Mouse (Mus musculus): ENCODE data around the gene Ell. TPM values are rescaled to one million over a fixed set of nuclear protein-coding genes. Genes with fewer than 3 reads are reported as not detected.

The Ell gene
- polyA plus RNA-seq, 1 experiment from 2014 or later = 14.9 TPM

- DNase-seq (ENCODE audit: low spot score) (peak; percentile 87), ATAC-seq (replicated peaks; ENCODE audit: low FRiP score, low read depth) (no peak)
- TF ChIP-seq CTCF (IDR thresholded peaks at IDR 0.05; ENCODE audit: low read depth) = no peak
- Histone ChIP-seq H3K4me2 (ENCODE audit: low read length) (peak overlapping the region; percentile 44), H3K27ac (peak overlapping the region; percentile 85), H3K4me3 (replicated peaks; ENCODE audit: low read depth, low read length) (0 out of 2 replicates have a peak overlapping the region, but pooled peaks have one; percentile 0), H3K27me3 (ENCODE audit: insufficient read depth, low read length) (no peaks in the 10 kb centered on the region), H3K36me3 (ENCODE audit: insufficient read depth, low read length) (0 out of 2 replicates have a peak, but pooled peaks cover 3% of the 10 kb centered on the region), H3K9ac (ENCODE audit: low read depth, low read length) (0 out of 2 replicates have a peak overlapping the region, but pooled peaks have one; percentile 1), H3K9me3 (replicated peaks; ENCODE audit: low read length) (no peaks in the 10 kb centered on the region), H3K4me1 (replicated peaks; ENCODE audit: insufficient read depth, low read length) (peaks cover 21% of the 10 kb centered on the region)
- WGBS = 3% methylated on average over 26 of the region's 26 CpGs
Measured at GRCm38 (mm10) chr8:70601271-70601649, 62.0 kb downstream of the Ell start.

GRCm38 (mm10) chr8:70602139-70602811, 63.0 kb downstream of the Ell start:
- whole genome bisulfite sequencing = 97% methylated on average over 13 of the region's 13 CpGs

GRCm38 (mm10) chr8:70604558-70604957, 65.3 kb downstream of the Ell start:
- no peak overlapping the region for H3K9ac ChIP-seq (ENCODE audit: low read depth, low read length)
- no peaks in the 10 kb centered on the region for H3K27me3 ChIP-seq (ENCODE audit: insufficient read depth, low read length)
- H3K27ac ChIP-seq = no peak overlapping the region
- no peaks in the 10 kb centered on the region for H3K9me3 ChIP-seq (replicated peaks; ENCODE audit: low read length)
- no peak for TF ChIP-seq CTCF (IDR thresholded peaks at IDR 0.05; ENCODE audit: low read depth)
- no peak for ATAC-seq (replicated peaks; ENCODE audit: low FRiP score, low read depth)
- 0 out of 2 replicates have a peak, but pooled peaks cover 3% of the 10 kb centered on the region for H3K36me3 ChIP-seq (ENCODE audit: insufficient read depth, low read length)
- no peak overlapping the region for H3K4me2 ChIP-seq (ENCODE audit: low read length)
- no peak for DNase-seq (ENCODE audit: low spot score)
- WGBS = 69% methylated on average over 7 of the region's 7 CpGs
- H3K4me3 ChIP-seq (replicated peaks; ENCODE audit: low read depth, low read length) = no peak overlapping the region
- H3K4me1 ChIP-seq (replicated peaks; ENCODE audit: insufficient read depth, low read length) = peaks cover 17% of the 10 kb centered on the region

More at GRCm38 (mm10) chr8:70602139-70602811, 63.0 kb downstream of the Ell start:
- DNase-seq (ENCODE audit: low spot score) (no peak), ATAC-seq (replicated peaks; ENCODE audit: low FRiP score, low read depth) (no peak)
- TF ChIP-seq CTCF (IDR thresholded peaks at IDR 0.05; ENCODE audit: low read depth) = no peak
- Histone ChIP-seq H3K27ac (no peak overlapping the region), H3K4me1 (replicated peaks; ENCODE audit: insufficient read depth, low read length) (peaks cover 30% of the 10 kb centered on the region), H3K9ac (ENCODE audit: low read depth, low read length) (no peak overlapping the region), H3K9me3 (replicated peaks; ENCODE audit: low read length) (no peaks in the 10 kb centered on the region), H3K4me2 (ENCODE audit: low read length) (no peak overlapping the region), H3K4me3 (replicated peaks; ENCODE audit: low read depth, low read length) (no peak overlapping the region), H3K36me3 (ENCODE audit: insufficient read depth, low read length) (0 out of 2 replicates have a peak, but pooled peaks cover 3% of the 10 kb centered on the region), H3K27me3 (ENCODE audit: insufficient read depth, low read length) (no peaks in the 10 kb centered on the region)

GRCm38 (mm10) chr8:70605871-70606779, 66.9 kb downstream of the Ell start:
- WGBS = 79% methylated on average over 9 of the region's 9 CpGs
- Histone ChIP-seq H3K9ac (ENCODE audit: low read depth, low read length) (peak overlapping the region; percentile 92; the same call in 1 of the 2 replicates), H3K4me1 (replicated peaks; ENCODE audit: insufficient read depth, low read length) (peaks cover 14% of the 10 kb centered on the region), H3K27me3 (ENCODE audit: insufficient read depth, low read length) (no peaks in the 10 kb centered on the region), H3K4me3 (replicated peaks; ENCODE audit: low read depth, low read length) (no peak overlapping the region), H3K4me2 (ENCODE audit: low read length) (peak overlapping the region; percentile 93; the same call in 1 of the 2 replicates), H3K36me3 (ENCODE audit: insufficient read depth, low read length) (0 out of 2 replicates have a peak, but pooled peaks cover 3% of the 10 kb centered on the region), H3K27ac (peak overlapping the region; percentile 58; the same call in 1 of the 2 replicates), H3K9me3 (replicated peaks; ENCODE audit: low read length) (no peaks in the 10 kb centered on the region)
- ATAC-seq (replicated peaks; ENCODE audit: low FRiP score, low read depth) (no peak), DNase-seq (ENCODE audit: low spot score) (no peak)
- no peak for TF ChIP-seq CTCF (IDR thresholded peaks at IDR 0.05; ENCODE audit: low read depth)

GRCm38 (mm10) chr8:70606780-70607602, 67.7 kb downstream of the Ell start:
- DNase-seq (ENCODE audit: low spot score) = no peak
- ATAC-seq (replicated peaks; ENCODE audit: low FRiP score, low read depth) = no peak
- Histone ChIP-seq H3K4me3 (replicated peaks; ENCODE audit: low read depth, low read length) (peak overlapping the region; percentile 83), H3K9me3 (replicated peaks; ENCODE audit: low read length) (no peaks in the 10 kb centered on the region), H3K27me3 (ENCODE audit: insufficient read depth, low read length) (no peaks in the 10 kb centered on the region), H3K4me1 (replicated peaks; ENCODE audit: insufficient read depth, low read length) (peaks cover 14% of the 10 kb centered on the region; the same call in 1 of the 2 replicates), H3K36me3 (ENCODE audit: insufficient read depth, low read length) (0 out of 2 replicates have a peak, but pooled peaks cover 3% of the 10 kb centered on the region), H3K9ac (ENCODE audit: low read depth, low read length) (peak overlapping the region; percentile 92), H3K4me2 (ENCODE audit: low read length) (peak overlapping the region; percentile 93), H3K27ac (peak overlapping the region; percentile 98)
- 45% methylated on average over 18 of the region's 18 CpGs for WGBS
- TF ChIP-seq CTCF (IDR thresholded peaks at IDR 0.05; ENCODE audit: low read depth) = no peak
